Mouse (Mus musculus): ENCODE results near the gene Wwp2.
A peak's percentile ranks its signal among the peaks of the same experiment; 100 is the strongest.

Gene Wwp2

GRCm38 (mm10) chr8:107571486-107572135, 135.4 kb downstream of the Wwp2 start:
- no peak for DNase-seq

GRCm38 (mm10) chr8:107572497-107572896, 136.3 kb downstream of the Wwp2 start:
- DNase-seq, result peak; percentile 20

DNA sequence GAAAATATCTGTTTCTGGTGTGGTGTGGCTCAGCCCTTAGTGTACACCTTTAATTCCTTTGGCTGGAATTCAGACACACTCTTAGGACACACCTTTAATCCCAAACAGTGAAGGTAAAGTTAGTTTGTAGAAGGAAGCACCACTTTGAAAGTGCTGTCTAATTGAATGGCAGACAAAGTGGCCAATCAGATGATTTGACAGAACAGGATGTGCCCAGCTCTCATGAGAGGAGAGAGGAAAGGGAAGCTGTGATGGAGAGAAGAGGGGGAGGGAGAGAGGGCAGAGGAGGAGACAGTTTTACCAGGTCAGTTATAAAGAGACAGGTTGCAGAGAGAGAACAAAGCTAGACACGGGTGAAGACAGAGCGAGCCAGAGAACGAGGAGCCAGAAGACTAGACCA, 138.6 kb downstream of the Wwp2 start:
- DNase-seq, result no peak

DNA sequence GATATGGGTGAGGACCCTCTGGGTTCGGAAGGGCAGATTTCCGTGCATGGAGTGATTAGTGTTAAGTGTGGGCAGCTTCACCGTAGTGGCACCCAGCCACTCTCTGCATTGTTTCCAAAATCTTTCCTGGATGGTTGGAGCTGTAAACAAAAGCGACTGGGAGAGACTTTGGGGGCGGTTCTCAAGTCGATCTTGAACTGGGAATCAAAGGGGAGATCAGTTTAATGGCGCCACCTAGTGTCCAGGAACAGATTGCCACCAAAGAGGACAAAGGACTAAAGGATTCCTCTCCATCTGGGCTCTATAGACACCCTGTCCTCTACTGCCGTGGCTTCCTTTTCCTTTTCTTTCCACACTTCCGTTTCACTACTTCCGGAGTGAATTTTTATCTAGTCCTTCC, 140.5 kb downstream of the Wwp2 start:
- DNase-seq, result peak; percentile 62

DNA sequence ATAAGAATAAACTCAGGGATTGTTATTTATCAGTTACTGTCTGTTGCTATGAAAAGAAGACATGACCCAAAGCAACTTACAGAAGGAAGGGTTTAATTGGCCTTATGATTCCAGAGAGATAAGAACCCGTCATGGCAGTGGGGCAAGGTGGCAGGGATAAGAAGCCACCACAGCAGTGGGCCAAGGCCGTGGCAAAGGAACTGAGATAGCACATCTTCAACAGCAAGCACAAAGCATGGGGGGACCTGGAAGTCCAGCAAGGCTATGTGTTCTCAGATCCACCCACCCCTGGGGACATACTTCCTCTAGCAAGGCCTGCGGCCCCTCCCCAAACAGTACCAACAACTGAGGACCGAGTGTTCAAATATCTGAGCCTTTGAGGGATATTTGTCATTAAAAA, 141.5 kb downstream of the Wwp2 start:
- DNase-seq, result no peak

DNA sequence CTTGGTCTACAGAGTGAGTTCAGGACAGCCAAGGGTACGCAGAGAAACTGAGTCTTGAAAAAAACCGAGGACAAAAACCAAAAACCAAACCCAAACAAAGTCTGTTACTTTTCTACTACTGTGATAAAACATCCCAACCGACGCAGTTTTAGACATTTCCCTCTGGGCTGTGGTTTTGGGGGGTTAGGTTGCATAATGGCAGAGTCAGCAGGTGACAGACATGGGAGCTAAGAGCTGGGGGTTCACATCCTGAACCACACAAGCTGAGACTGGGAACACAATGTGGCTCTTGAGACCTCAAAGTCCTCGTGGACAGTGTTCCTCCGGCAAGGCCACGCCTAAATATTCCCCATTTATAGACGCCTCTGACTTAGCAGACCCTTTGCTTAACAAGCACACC, 142.0 kb downstream of the Wwp2 start:
- no peak for DNase-seq

DNA sequence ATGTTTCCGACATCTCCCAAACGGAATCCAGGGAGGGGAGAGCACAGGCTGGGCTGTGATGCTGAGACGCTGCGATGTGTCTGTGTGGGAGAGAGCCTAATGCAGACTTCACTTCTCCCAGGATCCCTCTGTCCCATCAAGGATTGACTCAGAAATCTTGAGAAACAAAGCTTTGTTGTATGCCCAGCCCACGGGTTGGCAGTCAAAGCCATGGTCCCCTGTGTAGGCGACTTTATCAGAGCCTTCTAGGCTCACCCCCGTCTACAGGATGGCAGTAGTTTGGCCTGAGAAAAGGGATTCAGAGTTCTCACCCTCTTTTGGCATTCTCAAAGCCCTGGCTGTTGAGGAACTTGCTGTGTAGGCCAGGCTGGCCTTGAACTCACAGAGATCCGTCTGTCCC, 142.4 kb downstream of the Wwp2 start:
- no peak for DNase-seq

DNA sequence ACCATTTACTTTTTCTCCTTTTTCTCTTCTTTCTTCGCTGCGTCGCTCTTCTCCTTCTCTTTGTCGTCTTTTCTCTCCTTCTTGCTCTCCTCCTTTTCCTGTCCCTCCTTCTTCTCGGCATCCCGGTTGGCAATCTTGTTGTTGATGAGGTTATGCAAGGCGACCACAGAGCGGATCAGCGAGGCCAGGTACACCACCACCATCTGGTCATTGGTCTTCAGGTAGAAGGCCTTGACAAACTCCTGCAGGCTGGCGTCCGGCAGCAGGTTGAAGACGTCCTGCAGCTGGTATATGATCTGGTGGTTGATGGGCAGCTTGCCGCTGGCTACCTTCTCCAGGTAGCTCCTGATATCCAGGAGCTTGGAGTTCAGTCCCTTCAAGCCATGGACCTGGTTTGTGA, 144.7 kb downstream of the Wwp2 start:
- DNase-seq, result no peak

- no peak for DNase-seq
These were observed 145.4 kb downstream of the Wwp2 start for GRCm38 (mm10) chr8:107581536-107581935.

GRCm38 (mm10) chr8:107582136-107582535, 146.0 kb downstream of the Wwp2 start:
- DNase-seq, result no peak

DNA sequence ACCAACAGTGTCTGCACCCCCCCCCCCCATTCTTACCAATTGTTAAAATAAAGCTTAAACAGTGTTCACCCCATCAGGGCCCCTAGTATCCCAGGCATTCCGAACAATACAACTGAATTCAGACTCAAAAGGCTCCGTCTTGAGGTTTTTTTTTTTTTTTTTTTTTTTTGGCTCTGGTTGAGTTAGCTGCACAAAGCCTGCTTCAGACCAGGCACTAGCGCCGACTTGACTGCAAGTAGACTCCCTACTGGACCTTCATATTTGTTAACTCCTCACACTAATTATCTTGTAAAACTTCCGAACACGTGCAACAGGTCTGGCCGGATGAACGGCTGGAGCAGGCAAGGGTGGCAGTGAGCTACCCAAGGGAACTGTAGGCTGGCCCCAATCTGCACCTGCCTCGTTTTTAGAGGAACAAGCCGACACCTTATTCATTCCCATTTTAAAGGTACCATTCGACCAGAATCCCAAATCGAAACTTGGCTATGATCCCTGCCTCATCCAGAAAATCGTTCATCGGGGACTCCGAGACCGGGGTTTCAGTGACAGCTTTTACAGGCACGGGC, 151.3 kb downstream of the Wwp2 start:
- no peak for DNase-seq

GRCm38 (mm10) chr8:107587995-107588780, 152.0 kb downstream of the Wwp2 start, which contains the start of gene Psmd7:
Gene Psmd7 (minus strand): TSS chr8:107588464.
- peak; percentile 91 for DNase-seq

GRCm38 (mm10) chr8:107593967-107594729, 158.0 kb downstream of the Wwp2 start:
- DNase-seq, result no peak

- no peak for DNase-seq
These were observed 158.7 kb downstream of the Wwp2 start for GRCm38 (mm10) chr8:107594817-107595216.

- DNase-seq, result no peak
These were observed 161.6 kb downstream of the Wwp2 start for GRCm38 (mm10) chr8:107597731-107598130.

- DNase-seq, result no peak
These were observed 163.5 kb downstream of the Wwp2 start for GRCm38 (mm10) chr8:107599691-107600090.

- DNase-seq, result no peak
These were observed 166.9 kb downstream of the Wwp2 start for GRCm38 (mm10) chr8:107603026-107603425.

All from cerebellum, adult 11 months (tissue).